Mouse (Mus musculus): ENCODE measurements around the gene Pnpla1. TPM values are rescaled to one million over a fixed set of nuclear protein-coding genes. Genes with fewer than 3 reads are reported as not detected.

Pnpla1 gene
- polyA plus RNA-seq (2017; shearing (Covaris generic)): under 1 TPM in 1 of 2 experiments, not detected in 1; 0.05 TPM

DNA sequence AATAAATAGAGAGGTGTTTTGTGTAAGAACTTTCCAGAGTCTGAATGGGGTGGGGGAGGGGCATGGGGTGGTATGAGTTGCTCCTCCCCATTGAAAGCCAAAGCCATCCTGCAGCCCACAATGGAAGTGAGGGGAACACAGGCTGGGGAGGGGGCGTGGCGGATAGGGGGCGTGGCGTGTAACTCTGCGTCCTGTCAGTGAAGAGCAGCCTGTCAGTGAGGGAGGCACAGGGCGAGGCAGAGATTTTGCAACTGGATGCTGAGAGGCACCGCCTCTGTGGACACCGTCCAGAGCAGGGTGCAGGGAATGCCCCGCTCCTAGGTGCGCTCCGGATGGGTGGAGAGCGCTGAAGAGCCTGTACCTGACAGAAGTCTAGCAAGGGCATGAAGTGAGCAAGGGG lies at the start of gene Pnpla1:
TSS of gene Pnpla1 (plus strand) at position 207 of the 400 bp plus-strand sequence.

DNA sequence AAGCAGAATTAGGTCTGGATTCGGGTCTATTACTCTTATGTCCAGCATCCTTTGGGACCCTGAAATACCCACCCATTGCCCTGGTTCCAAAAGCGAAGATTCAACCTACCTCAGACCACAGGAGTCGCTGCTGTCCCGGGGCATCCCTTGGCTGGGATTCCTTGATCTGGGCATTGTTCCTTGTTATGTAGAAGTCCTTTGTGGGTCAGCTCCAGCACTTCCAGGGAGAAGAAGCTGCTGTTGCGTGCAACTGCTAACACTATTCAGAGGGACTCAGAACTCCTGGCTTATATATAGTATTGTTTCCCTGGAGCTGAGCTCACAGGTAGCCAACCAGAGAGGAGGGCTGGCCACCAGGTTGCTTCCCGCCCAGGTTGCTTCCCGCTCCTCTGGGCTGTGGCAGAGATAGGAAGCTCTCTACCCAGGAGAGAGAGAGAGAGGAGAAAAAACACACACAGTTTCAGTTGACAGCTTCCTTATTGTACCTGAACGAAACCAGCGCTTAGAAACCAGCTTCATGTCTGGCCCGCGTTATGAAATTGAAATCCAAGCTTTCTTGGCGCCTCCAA lies 56.9 kb downstream of the Pnpla1 start, which contains the start of gene 4930539E08Rik:
TSS of gene 4930539E08Rik (minus strand) at position 265 of the 569 bp plus-strand sequence.

Other genes starting within 250 kb of the Pnpla1 start
- gene Srpk1, start 235.7 kb upstream of the Pnpla1 start, polyA plus RNA-seq (2017; shearing (Covaris generic)): 100 to 1,000 TPM; 192 to 194 TPM
- under 1 TPM; 0.42 to 0.95 TPM for gene Slc26a8, start 168.2 kb upstream of the Pnpla1 start, polyA plus RNA-seq (2017; shearing (Covaris generic))
- 10 to 100 TPM; 77.2 to 83.0 TPM for gene Mapk14, start 167.1 kb upstream of the Pnpla1 start, polyA plus RNA-seq (2017; shearing (Covaris generic))
- 1 to 10 TPM; 4.8 to 8.9 TPM for gene AC170998.1, start 132.3 kb upstream of the Pnpla1 start, polyA plus RNA-seq (2017; shearing (Covaris generic))
- gene Mapk13, start 89.1 kb upstream of the Pnpla1 start, polyA plus RNA-seq (2017; shearing (Covaris generic)): 1 to 10 TPM in 1 of 2 experiments, not detected in 1; 1.7 TPM
- 10 to 100 TPM in 1 of 2 experiments, 1 to 10 TPM in 1; 9.6 to 10.1 TPM for gene Brpf3, start 57.3 kb upstream of the Pnpla1 start, polyA plus RNA-seq (2017; shearing (Covaris generic))
- gene 4930539E08Rik, start 56.9 kb downstream of the Pnpla1 start, polyA plus RNA-seq (2017; shearing (Covaris generic)): 1 to 10 TPM in 1 of 2 experiments, under 1 TPM in 1; 0.80 to 1.8 TPM
- gene Pxt1, start 85.4 kb downstream of the Pnpla1 start, polyA plus RNA-seq (2017; shearing (Covaris generic)): not detected
- gene Kctd20, start 93.5 kb downstream of the Pnpla1 start, polyA plus RNA-seq (2017; shearing (Covaris generic)): 10 to 100 TPM; 59.6 to 83.2 TPM
- gene Stk38, start 149.6 kb downstream of the Pnpla1 start, polyA plus RNA-seq (2017; shearing (Covaris generic)): 100 to 1,000 TPM; 253 to 316 TPM
- 100 to 1,000 TPM; 435 to 483 TPM for gene Srsf3, start 174.2 kb downstream of the Pnpla1 start, polyA plus RNA-seq (2017; shearing (Covaris generic))
- gene Cdkn1a, start 232.6 kb downstream of the Pnpla1 start, polyA plus RNA-seq (2017; shearing (Covaris generic)): 10 to 100 TPM in 1 of 2 experiments, 1 to 10 TPM in 1; 7.9 to 10.7 TPM